Mouse (Mus musculus) kidney, embryonic 16.5 days (tissue): ENCODE data around the gene Rgp1. TPM values are rescaled to one million over a fixed set of nuclear protein-coding genes. Genes with fewer than 3 reads are reported as not detected.
"Not testable (repeated sequence)": the region's sequence is repeated elsewhere in the genome, so short reads cannot be mapped to it uniquely, and the experiment has no call there.

Experiments
- ATAC-seq: fragments of 200-750 bp; cut with Nextera tagmentation; 2 replicates; pipeline ENCODE4 v1.8.0; 2017; ENCODE audit warnings: moderate TSS enrichment; ENCODE audit not compliant: low FRiP score, low TSS enrichment
- H3K27ac ChIP-seq: fragments of 300-500 bp; sonication (generic); 2 replicates; pipeline ENCODE4 v1.5.1; 2014; ENCODE audit warnings: low read length
- H3K27me3 ChIP-seq: fragments of 300-500 bp; sonication (generic); 2 replicates; pipeline ENCODE4 v1.6.1; 2014; ENCODE audit warnings: low read length, control low read depth, mixed read lengths; ENCODE audit not compliant: insufficient read depth
- H3K36me3 ChIP-seq: fragments of 300-500 bp; sonication (generic); 2 replicates; pipeline ENCODE4 v1.6.1; 2014; ENCODE audit warnings: low read length, control low read depth, mixed read lengths; ENCODE audit not compliant: insufficient read depth
- H3K4me1 ChIP-seq: fragments of 300-500 bp; sonication (generic); 2 replicates; pipeline ENCODE4 v1.6.1; 2014; ENCODE audit warnings: low read length, control low read depth, mixed read lengths; ENCODE audit not compliant: insufficient read depth
- H3K4me2 ChIP-seq: fragments of 300-500 bp; sonication (generic); replicated peaks from 2 replicates; pipeline ENCODE4 v1.6.1; 2014; ENCODE audit warnings: low read depth, low read length
- H3K4me3 ChIP-seq: fragments of 300-500 bp; sonication (generic); 2 replicates; pipeline ENCODE4 v1.5.1; 2014; ENCODE audit warnings: mild to moderate bottlenecking, low read length
- H3K9ac ChIP-seq: fragments of 300-500 bp; sonication (generic); replicated peaks from 2 replicates; pipeline ENCODE4 v1.6.1; 2014; ENCODE audit warnings: low read length
- H3K9me3 ChIP-seq: fragments of 300-500 bp; sonication (generic); 2 replicates; pipeline ENCODE4 v1.6.1; 2016; ENCODE audit warnings: low read length, control low read depth
- WGBS: fragments of 180-500 bp; shearing (Covaris S2); extraction: QIAGEN DNeasy Blood & Tissue Kit; methylation state at CpG from one replicate; pipeline ENCODE4 v1.1.7; 2014; 5-methylcytosine and 5-hydroxymethylcytosine counted together
- polyA plus RNA-seq: library from polyadenylated mRNA; unstranded; fragments of >200 nt; fragmentation: Nextera tagmentation; extraction: Ambion mirVana; gene quantifications from 2 replicates; pipeline ENCODE4 v1.2.1, GENCODE M21; 2015

Rgp1 gene
- polyA plus RNA-seq, 1 experiment from 2014 or later: 33.0 TPM

- no peak overlapping the region for H3K27ac ChIP-seq
- H3K4me3 ChIP-seq: no peak overlapping the region
- 0 out of 2 replicates have a peak overlapping the region, but pooled peaks have one; percentile 6 for H3K9ac ChIP-seq
- no peaks in the 10 kb centered on the region for H3K27me3 ChIP-seq
- peak; percentile 47 for ATAC-seq
- peaks cover 16% of the 10 kb centered on the region for H3K4me1 ChIP-seq
- 76% methylated on average over 8 of the region's 8 CpGs for WGBS
- peaks cover 28% of the 10 kb centered on the region for H3K36me3 ChIP-seq
- no peaks in the 10 kb centered on the region for H3K9me3 ChIP-seq
- no peak overlapping the region for H3K4me2 ChIP-seq
These were observed 7.9 kb downstream of the Rgp1 start for GRCm38 (mm10) chr4:43586411-43586810.

- Histone ChIP-seq H3K36me3 (peaks cover 16% of the 10 kb centered on the region), H3K4me1 (peaks cover 16% of the 10 kb centered on the region), H3K9ac (no peak overlapping the region), H3K9me3 (no peaks in the 10 kb centered on the region), H3K4me3 (no peak overlapping the region), H3K4me2 (no peak overlapping the region), H3K27me3 (no peaks in the 10 kb centered on the region), H3K27ac (no peak overlapping the region)
- WGBS: 60% methylated on average over 7 of the region's 7 CpGs
- ATAC-seq: no peak
These were observed 9.2 kb downstream of the Rgp1 start for GRCm38 (mm10) chr4:43587681-43588080.

- Histone ChIP-seq H3K9me3 (no peaks in the 10 kb centered on the region), H3K27ac (no peak overlapping the region), H3K36me3 (no peaks in the 10 kb centered on the region), H3K4me1 (peaks cover 8% of the 10 kb centered on the region; the same call in 1 of the 2 replicates), H3K4me3 (no peak overlapping the region), H3K27me3 (no peaks in the 10 kb centered on the region), H3K9ac (no peak overlapping the region), H3K4me2 (no peak overlapping the region)
- ATAC-seq: no peak
- 37% methylated on average over 5 of the region's 5 CpGs for WGBS
These were observed 13.0 kb downstream of the Rgp1 start for GRCm38 (mm10) chr4:43591543-43591942.

GRCm38 (mm10) chr4:43591961-43592360, 13.4 kb downstream of the Rgp1 start:
- Histone ChIP-seq H3K4me1 (peaks cover 8% of the 10 kb centered on the region; the same call in 1 of the 2 replicates), H3K9ac (no peak overlapping the region), H3K9me3 (no peaks in the 10 kb centered on the region), H3K27ac (no peak overlapping the region), H3K36me3 (no peaks in the 10 kb centered on the region), H3K27me3 (no peaks in the 10 kb centered on the region), H3K4me3 (no peak overlapping the region), H3K4me2 (no peak overlapping the region)
- 82% methylated on average over 3 of the region's 3 CpGs for WGBS
- ATAC-seq: no peak

- no peak for ATAC-seq
- Histone ChIP-seq H3K4me1 (peaks cover 7% of the 10 kb centered on the region; the same call in 1 of the 2 replicates), H3K9me3 (no peaks in the 10 kb centered on the region), H3K36me3 (no peaks in the 10 kb centered on the region), H3K4me2 (no peak overlapping the region), H3K27ac (no peak overlapping the region), H3K27me3 (no peaks in the 10 kb centered on the region), H3K4me3 (no peak overlapping the region), H3K9ac (no peak overlapping the region)
- 34% methylated on average over 3 of the region's 3 CpGs for WGBS
These were observed 14.9 kb downstream of the Rgp1 start for GRCm38 (mm10) chr4:43593453-43593852.

- not testable (repeated sequence) for H3K9ac ChIP-seq, H3K4me3 ChIP-seq, H3K4me1 ChIP-seq, H3K27me3 ChIP-seq, H3K27ac ChIP-seq, ATAC-seq, H3K4me2 ChIP-seq, H3K9me3 ChIP-seq, H3K36me3 ChIP-seq
- 76% methylated on average over 2 of the region's 2 CpGs for WGBS
These were observed 18.1 kb downstream of the Rgp1 start for GRCm38 (mm10) chr4:43596597-43596996.

GRCm38 (mm10) chr4:43598200-43598599, 19.7 kb downstream of the Rgp1 start:
- Histone ChIP-seq H3K36me3 (no peaks in the 10 kb centered on the region), H3K9me3 (no peaks in the 10 kb centered on the region), H3K4me2 (no peak overlapping the region), H3K9ac (no peak overlapping the region), H3K27me3 (no peaks in the 10 kb centered on the region), H3K4me1 (peaks cover 4% of the 10 kb centered on the region; the same call in 1 of the 2 replicates), H3K4me3 (no peak overlapping the region), H3K27ac (no peak overlapping the region)
- no peak for ATAC-seq
- 83% methylated on average over 4 of the region's 4 CpGs for WGBS

- Histone ChIP-seq H3K9me3 (no peaks in the 10 kb centered on the region), H3K27ac (no peak overlapping the region), H3K27me3 (no peaks in the 10 kb centered on the region), H3K9ac (no peak overlapping the region), H3K36me3 (no peaks in the 10 kb centered on the region), H3K4me2 (no peak overlapping the region), H3K4me1 (no peaks in the 10 kb centered on the region), H3K4me3 (no peak overlapping the region)
- ATAC-seq: no peak
- 84% methylated on average over 7 of the region's 7 CpGs for WGBS
These were observed 20.3 kb downstream of the Rgp1 start for GRCm38 (mm10) chr4:43598650-43599380.

- no peak for ATAC-seq
- WGBS: 77% methylated on average over 9 of the region's 9 CpGs
- H3K27ac ChIP-seq: no peak overlapping the region
- H3K4me2 ChIP-seq: no peak overlapping the region
- no peak overlapping the region for H3K9ac ChIP-seq
- no peaks in the 10 kb centered on the region for H3K9me3 ChIP-seq
- H3K4me3 ChIP-seq: no peak overlapping the region
- H3K4me1 ChIP-seq: no peaks in the 10 kb centered on the region
- H3K27me3 ChIP-seq: no peaks in the 10 kb centered on the region
- H3K36me3 ChIP-seq: no peaks in the 10 kb centered on the region
These were observed 21.9 kb downstream of the Rgp1 start for GRCm38 (mm10) chr4:43600195-43600934.

GRCm38 (mm10) chr4:43604099-43604498, 25.6 kb downstream of the Rgp1 start:
- Histone ChIP-seq H3K9ac (no peak overlapping the region), H3K27me3 (no peaks in the 10 kb centered on the region), H3K4me1 (no peaks in the 10 kb centered on the region), H3K36me3 (no peaks in the 10 kb centered on the region), H3K4me3 (no peak overlapping the region), H3K9me3 (no peaks in the 10 kb centered on the region), H3K27ac (no peak overlapping the region), H3K4me2 (no peak overlapping the region)
- no peak for ATAC-seq
- WGBS: 75% methylated on average over 3 of the region's 3 CpGs
